In genomic region chr7:142284615-142285080, GRCm38 (mm10) we compare ENCODE assay signal across 2 mouse cellular contexts.
TF ChIP-seq lines count a peak whose summit lies in the region.

No protein-coding gene starts in this region.

TF ChIP-seq in C2C12, 6 proteins besides CTCF, POLR2A, EP300 and RAD21:
- TF ChIP-seq MYOG (IDR thresholded peaks at IDR 0.05; ENCODE audit: control insufficient read depth, extremely low read depth, insufficient read length) (no peak), USF1 (IDR thresholded peaks at IDR 0.05; ENCODE audit: low read depth) (no peak), FOSL1 (IDR thresholded peaks at IDR 0.05; ENCODE audit: insufficient read depth, low read length, poor library complexity, severe bottlenecking) (no peak), MAX (IDR thresholded peaks at IDR 0.05) (no peak), CEBPB (IDR thresholded peaks at IDR 0.05; ENCODE audit: low read depth) (no peak), MYOD1 (IDR thresholded peaks at IDR 0.05; ENCODE audit: control insufficient read depth, insufficient read length, low read depth) (no peak)
TF ChIP-seq in C2C12: peak in this region for 0.

TF ChIP-seq in myocyte, 11 proteins besides CTCF, POLR2A, EP300 and RAD21:
- TF ChIP-seq CEBPB (IDR thresholded peaks at IDR 0.05; ENCODE audit: insufficient read depth, poor library complexity, severe bottlenecking) (no peak), REST (IDR thresholded peaks at IDR 0.05; ENCODE audit: insufficient read depth, insufficient read length) (no peak), TCF12 (IDR thresholded peaks at IDR 0.05; ENCODE audit: insufficient read depth, poor library complexity, severe bottlenecking) (no peak), MYOD1 (IDR thresholded peaks at IDR 0.05; ENCODE audit: control insufficient read depth in 1 of 3, insufficient read length in 2 of 3, low read depth in 2 of 3) (no peak), USF1 (IDR thresholded peaks at IDR 0.05; ENCODE audit: low read depth) (no peak), MYOG (IDR thresholded peaks at IDR 0.05; ENCODE audit: control insufficient read depth in 1 of 3, insufficient read depth in 1 of 3, insufficient read length in 2 of 3, low read depth in 2 of 3) (no peak), E2F4 (IDR thresholded peaks at IDR 0.05; ENCODE audit: insufficient read depth) (no peak), SRF (IDR thresholded peaks at IDR 0.05; ENCODE audit: control insufficient read depth, insufficient read length, low read depth) (no peak), TCF3 (IDR thresholded peaks at IDR 0.05; ENCODE audit: insufficient read length, low read depth) (no peak)
